Mouse (Mus musculus) limb, embryonic 13.5 days (tissue): ENCODE results near the gene Dnmt1. TPM values are rescaled to one million over a fixed set of nuclear protein-coding genes. Genes with fewer than 3 reads are reported as not detected.

ENCODE experiments used
- ATAC-seq: fragments of 200-750 bp; cut with Nextera tagmentation; 2 replicates; pipeline ENCODE4 v1.8.0; 2017; ENCODE audit warnings: low read depth, moderate number of reproducible peaks, moderate TSS enrichment; ENCODE audit not compliant: low FRiP score
- H3K27ac ChIP-seq: fragments of 300-500 bp; sonication (generic); 2 replicates; pipeline ENCODE4 v1.5.1; 2015; ENCODE audit warnings: inconsistent platforms, mild to moderate bottlenecking, moderate library complexity
- H3K27me3 ChIP-seq: fragments of 300-500 bp; sonication (generic); 2 replicates; pipeline ENCODE4 v1.6.1; 2015; ENCODE audit warnings: mild to moderate bottlenecking, inconsistent platforms
- H3K36me3 ChIP-seq: fragments of 300-500 bp; sonication (generic); 2 replicates; pipeline ENCODE4 v1.6.1; 2015; ENCODE audit warnings: inconsistent platforms, mild to moderate bottlenecking, moderate library complexity
- H3K4me1 ChIP-seq: fragments of 300-500 bp; sonication (generic); 2 replicates; pipeline ENCODE4 v1.6.1; 2015; ENCODE audit warnings: inconsistent platforms
- H3K4me2 ChIP-seq: fragments of 300-500 bp; sonication (generic); replicated peaks from 2 replicates; pipeline ENCODE4 v1.6.1; 2015; ENCODE audit warnings: inconsistent platforms, mild to moderate bottlenecking, moderate library complexity
- H3K4me3 ChIP-seq: fragments of 300-500 bp; sonication (generic); 2 replicates; pipeline ENCODE4 v1.5.1; 2015; ENCODE audit warnings: moderate library complexity, mild to moderate bottlenecking, inconsistent platforms
- H3K9ac ChIP-seq: fragments of 300-500 bp; sonication (generic); 2 replicates; pipeline ENCODE4 v1.6.1; 2015; ENCODE audit warnings: mild to moderate bottlenecking, inconsistent platforms
- H3K9me3 ChIP-seq: fragments of 300-500 bp; sonication (generic); 2 replicates; pipeline ENCODE4 v1.6.1; 2016; ENCODE audit warnings: inconsistent platforms
- WGBS: fragments of 180-500 bp; shearing (Covaris S2); methylation state at CpG from one replicate; pipeline ENCODE4 v1.1.7; 2015; 5-methylcytosine and 5-hydroxymethylcytosine counted together
- polyA plus RNA-seq: library from polyadenylated mRNA; unstranded; fragments of >200 nt; fragmentation: Nextera tagmentation; extraction: Ambion mirVana; gene quantifications from 2 replicates; pipeline ENCODE4 v1.2.1, GENCODE M21; 2015

The Dnmt1 gene
- polyA plus RNA-seq, 1 experiment from 2014 or later: 104 TPM

- Histone ChIP-seq H3K4me1 (peaks cover 7% of the 10 kb centered on the region), H3K36me3 (no peaks in the 10 kb centered on the region), H3K4me2 (no peak overlapping the region), H3K9ac (no peak overlapping the region), H3K27me3 (peaks cover 14% of the 10 kb centered on the region; the same call in 1 of the 2 replicates), H3K27ac (no peak overlapping the region), H3K9me3 (no peaks in the 10 kb centered on the region), H3K4me3 (no peak overlapping the region)
- ATAC-seq: no peak
- 67% methylated on average over 9 of the region's 9 CpGs for WGBS
Observed at GRCm38 (mm10) chr9:20876318-20877117, 83.2 kb downstream of the Dnmt1 start.

- Histone ChIP-seq H3K36me3 (no peaks in the 10 kb centered on the region), H3K27ac (no peak overlapping the region), H3K4me1 (peaks cover 7% of the 10 kb centered on the region), H3K4me2 (no peak overlapping the region), H3K9ac (no peak overlapping the region; the same call in 1 of the 2 replicates), H3K9me3 (no peaks in the 10 kb centered on the region; the same call in 1 of the 2 replicates), H3K4me3 (no peak overlapping the region), H3K27me3 (peaks cover 28% of the 10 kb centered on the region)
- WGBS: 62% methylated on average over 23 of the region's 23 CpGs
- no peak for ATAC-seq
Observed at GRCm38 (mm10) chr9:20875021-20875790, 84.5 kb downstream of the Dnmt1 start.

GRCm38 (mm10) chr9:20873521-20873920 is 86.2 kb downstream of the Dnmt1 start:
- 87% methylated on average over 12 of the region's 12 CpGs for WGBS
- H3K27ac ChIP-seq: no peak overlapping the region
- no peaks in the 10 kb centered on the region; the same call in 1 of the 2 replicates for H3K9me3 ChIP-seq
- H3K36me3 ChIP-seq: no peaks in the 10 kb centered on the region
- H3K4me2 ChIP-seq: no peak overlapping the region
- H3K4me3 ChIP-seq: no peak overlapping the region
- no peak for ATAC-seq
- H3K9ac ChIP-seq: no peak overlapping the region
- peaks cover 44% of the 10 kb centered on the region for H3K27me3 ChIP-seq
- peaks cover 8% of the 10 kb centered on the region for H3K4me1 ChIP-seq

GRCm38 (mm10) chr9:20872991-20873390 is 86.7 kb downstream of the Dnmt1 start:
- ATAC-seq: no peak
- Histone ChIP-seq H3K27ac (no peak overlapping the region), H3K4me2 (no peak overlapping the region), H3K4me3 (no peak overlapping the region), H3K27me3 (peaks cover 50% of the 10 kb centered on the region), H3K36me3 (no peaks in the 10 kb centered on the region), H3K9ac (no peak overlapping the region), H3K9me3 (no peaks in the 10 kb centered on the region; the same call in 1 of the 2 replicates), H3K4me1 (peaks cover 9% of the 10 kb centered on the region; the same call in 1 of the 2 replicates)
- 83% methylated on average over 10 of the region's 10 CpGs for WGBS

DNA sequence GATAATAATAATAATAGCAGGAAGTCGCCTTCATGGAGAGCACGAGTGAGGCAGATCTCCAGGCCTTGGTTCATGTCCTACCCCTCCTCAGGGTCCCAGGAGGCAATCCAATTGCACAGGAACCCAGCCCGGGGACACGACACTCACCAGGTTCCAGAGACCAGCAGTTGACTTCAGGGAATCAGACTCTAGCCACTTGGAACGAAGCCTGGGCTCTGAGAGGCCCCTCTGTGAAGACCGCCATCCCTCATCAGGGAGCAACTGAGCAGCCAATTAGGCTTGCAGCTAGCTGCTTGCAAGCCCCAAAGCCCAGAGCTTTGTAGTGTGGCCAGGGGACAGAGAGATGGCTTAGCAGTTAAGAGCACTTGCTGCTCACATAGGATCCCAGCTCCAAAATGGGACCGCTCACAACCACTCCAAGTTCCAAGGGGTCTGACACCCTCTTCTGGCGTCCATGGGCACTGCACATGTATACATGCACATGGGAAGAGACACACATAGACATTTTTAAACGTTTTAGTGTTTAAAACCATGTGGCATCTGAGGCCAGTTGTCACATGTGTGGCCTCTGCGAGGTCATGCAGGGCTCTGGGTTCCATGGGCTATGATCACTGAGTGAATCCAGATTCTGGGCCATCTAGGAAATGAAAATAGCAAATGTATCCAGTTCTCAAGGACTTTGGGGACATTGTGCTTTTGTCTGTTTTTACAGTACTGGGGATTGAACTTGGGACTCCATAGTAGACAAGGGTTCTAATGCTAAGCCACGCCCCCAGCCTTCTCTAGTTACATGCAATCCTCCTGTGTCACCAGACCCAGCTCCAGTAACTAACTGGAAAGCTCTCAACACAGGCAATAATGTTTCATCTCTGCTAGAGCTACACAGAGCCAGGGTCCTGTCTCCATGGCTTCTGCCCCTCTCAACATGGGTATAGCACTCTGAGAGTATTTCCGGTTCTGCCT is 89.2 kb downstream of the Dnmt1 start:
- Histone ChIP-seq H3K27me3 (peaks cover 73% of the 10 kb centered on the region), H3K9ac (no peak overlapping the region), H3K36me3 (no peaks in the 10 kb centered on the region), H3K27ac (no peak overlapping the region), H3K4me1 (0 out of 2 replicates have a peak, but pooled peaks cover 5% of the 10 kb centered on the region), H3K9me3 (no peaks in the 10 kb centered on the region; the same call in 1 of the 2 replicates), H3K4me3 (no peak overlapping the region), H3K4me2 (no peak overlapping the region)
- 73% methylated on average over 12 of the region's 12 CpGs for WGBS
- ATAC-seq: no peak

- H3K4me1 ChIP-seq: 0 out of 2 replicates have a peak, but pooled peaks cover 5% of the 10 kb centered on the region
- H3K27me3 ChIP-seq: peaks cover 67% of the 10 kb centered on the region
- H3K36me3 ChIP-seq: no peaks in the 10 kb centered on the region
- H3K9me3 ChIP-seq: no peaks in the 10 kb centered on the region; the same call in 1 of the 2 replicates
- 4% methylated on average over 19 of the region's 19 CpGs for WGBS
- H3K4me2 ChIP-seq: peak overlapping the region; percentile 65
- ATAC-seq: no peak
- peak overlapping the region; percentile 60; the same call in 1 of the 2 replicates for H3K9ac ChIP-seq
- no peak overlapping the region for H3K27ac ChIP-seq
- H3K4me3 ChIP-seq: peak overlapping the region; percentile 47
Observed at GRCm38 (mm10) chr9:20869246-20869645, 90.4 kb downstream of the Dnmt1 start.

DNA sequence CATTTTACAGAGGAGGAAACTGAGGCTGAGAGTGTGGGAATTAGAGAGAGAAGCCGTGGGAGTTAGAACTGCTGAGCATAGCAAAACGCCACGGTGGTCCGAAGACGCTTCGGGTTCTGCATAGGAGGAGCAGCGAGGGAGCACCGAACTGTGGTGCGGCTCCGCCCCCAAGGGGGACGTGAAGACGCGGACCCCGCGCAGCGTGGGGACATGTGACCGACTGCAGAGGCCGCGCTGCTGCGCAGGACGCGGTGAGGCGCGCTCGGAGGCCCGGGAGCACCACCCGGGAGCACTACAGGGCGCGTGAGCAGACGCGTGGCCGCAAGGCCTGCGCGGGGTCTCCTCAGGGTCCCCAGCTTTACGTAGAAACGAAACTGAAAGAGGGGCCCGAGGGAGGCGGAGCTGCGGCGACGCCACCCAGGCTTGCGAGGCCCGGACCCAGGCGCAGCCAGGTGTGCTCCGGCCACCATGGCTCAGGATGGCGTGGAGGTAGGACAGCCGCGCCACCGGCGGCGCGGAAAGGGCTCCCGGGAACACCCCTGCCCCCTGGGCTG is 91.2 kb downstream of the Dnmt1 start, which contains the start of gene A230050P20Rik:
TSS of gene A230050P20Rik (plus strand) at position 195 of the 554 bp plus-strand sequence.
- no peak within 1 kb of the TSS for H3K27ac ChIP-seq
- ATAC-seq: peak; percentile 33; the same call in 1 of the 2 replicates
- 0 out of 2 replicates have a peak, but pooled peaks cover 5% of the 10 kb centered on the region for H3K4me1 ChIP-seq
- H3K27me3 ChIP-seq: peaks cover 65% of the 10 kb centered on the region
- H3K36me3 ChIP-seq: no peaks in the 10 kb centered on the region
- 9% methylated on average over 53 of the region's 53 CpGs for WGBS
- H3K4me2 ChIP-seq: peak within 1 kb of the TSS; percentile 65
- H3K9ac ChIP-seq: peak within 1 kb of the TSS; percentile 60
- no peaks in the 10 kb centered on the region; the same call in 1 of the 2 replicates for H3K9me3 ChIP-seq
- H3K4me3 ChIP-seq: peak within 1 kb of the TSS; percentile 47

DNA sequence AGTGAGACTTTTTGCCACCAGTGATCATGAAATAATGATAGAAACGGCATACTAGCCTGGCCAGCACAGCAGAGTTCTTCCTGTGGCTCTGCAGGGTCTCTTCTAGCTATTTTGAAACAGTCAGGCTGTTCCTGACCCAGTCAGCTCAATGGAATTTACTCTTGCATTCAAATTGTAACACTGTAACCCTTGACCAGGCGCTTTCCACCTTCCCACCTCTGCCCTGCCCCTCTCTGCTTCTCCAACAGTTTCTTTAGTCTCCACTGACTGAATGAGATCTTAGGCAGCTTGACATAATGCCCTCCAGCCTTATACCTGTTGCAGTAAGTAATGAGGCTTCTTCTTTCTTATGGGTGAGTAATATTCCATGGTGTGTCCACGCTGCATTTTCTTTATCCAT is 92.8 kb downstream of the Dnmt1 start:
- H3K36me3 ChIP-seq: no peaks in the 10 kb centered on the region
- WGBS: 62% methylated on average over 3 of the region's 3 CpGs
- H3K4me1 ChIP-seq: 0 out of 2 replicates have a peak, but pooled peaks cover 5% of the 10 kb centered on the region
- H3K4me2 ChIP-seq: no peak overlapping the region
- no peak overlapping the region for H3K27ac ChIP-seq
- H3K4me3 ChIP-seq: no peak overlapping the region
- no peaks in the 10 kb centered on the region; the same call in 1 of the 2 replicates for H3K9me3 ChIP-seq
- no peak overlapping the region for H3K9ac ChIP-seq
- ATAC-seq: no peak
- peaks cover 60% of the 10 kb centered on the region for H3K27me3 ChIP-seq

DNA sequence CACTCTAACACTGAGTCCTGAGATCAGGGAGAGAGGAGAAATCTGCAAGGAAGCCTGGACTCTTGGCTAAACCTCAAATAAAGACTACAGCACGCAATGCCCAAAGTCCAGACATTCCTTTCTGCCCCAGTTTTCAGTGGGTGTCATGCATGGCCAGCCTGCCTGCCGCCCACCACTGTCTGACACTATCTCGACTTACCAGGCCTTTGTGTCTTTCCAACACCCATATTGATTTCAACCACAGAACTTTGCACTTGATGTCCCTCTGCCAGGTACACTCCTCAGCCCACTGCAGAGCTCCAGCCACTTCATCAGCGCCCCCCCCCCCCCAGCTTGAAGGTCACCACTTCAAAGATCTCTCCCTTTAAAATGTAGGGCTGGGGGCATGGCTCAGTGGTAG is 97.5 kb downstream of the Dnmt1 start:
- no peak overlapping the region for H3K4me3 ChIP-seq
- no peaks in the 10 kb centered on the region for H3K36me3 ChIP-seq
- no peak overlapping the region for H3K9ac ChIP-seq
- no peak overlapping the region for H3K27ac ChIP-seq
- H3K9me3 ChIP-seq: no peaks in the 10 kb centered on the region
- 59% methylated on average over 4 of the region's 4 CpGs for WGBS
- H3K4me2 ChIP-seq: no peak overlapping the region
- no peak for ATAC-seq
- H3K27me3 ChIP-seq: peaks cover 15% of the 10 kb centered on the region
- no peaks in the 10 kb centered on the region for H3K4me1 ChIP-seq

DNA sequence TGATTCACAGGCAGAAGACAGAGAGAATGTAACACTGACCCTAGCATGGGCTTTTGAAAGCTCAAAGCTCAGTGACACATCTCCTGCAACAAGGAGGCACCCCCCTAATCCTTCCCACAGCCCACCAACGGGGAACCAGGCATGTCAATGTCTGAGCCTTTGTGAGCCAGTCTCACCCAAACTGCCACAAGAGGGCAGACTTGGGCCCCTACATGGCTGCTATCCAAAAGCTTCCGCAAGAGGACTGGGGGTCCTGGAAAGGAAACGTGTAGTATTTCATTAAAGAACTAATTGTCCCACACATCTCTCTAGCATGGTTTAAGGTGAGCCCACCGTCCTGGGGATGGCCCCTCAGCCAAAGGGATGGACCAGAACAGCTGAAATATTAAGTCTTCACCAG is 97.9 kb downstream of the Dnmt1 start:
- Histone ChIP-seq H3K36me3 (no peaks in the 10 kb centered on the region), H3K27me3 (peaks cover 11% of the 10 kb centered on the region), H3K9me3 (no peaks in the 10 kb centered on the region), H3K9ac (no peak overlapping the region), H3K4me2 (no peak overlapping the region), H3K4me1 (no peaks in the 10 kb centered on the region), H3K4me3 (no peak overlapping the region), H3K27ac (no peak overlapping the region)
- ATAC-seq: no peak
- WGBS: 9% methylated on average over 4 of the region's 4 CpGs

DNA sequence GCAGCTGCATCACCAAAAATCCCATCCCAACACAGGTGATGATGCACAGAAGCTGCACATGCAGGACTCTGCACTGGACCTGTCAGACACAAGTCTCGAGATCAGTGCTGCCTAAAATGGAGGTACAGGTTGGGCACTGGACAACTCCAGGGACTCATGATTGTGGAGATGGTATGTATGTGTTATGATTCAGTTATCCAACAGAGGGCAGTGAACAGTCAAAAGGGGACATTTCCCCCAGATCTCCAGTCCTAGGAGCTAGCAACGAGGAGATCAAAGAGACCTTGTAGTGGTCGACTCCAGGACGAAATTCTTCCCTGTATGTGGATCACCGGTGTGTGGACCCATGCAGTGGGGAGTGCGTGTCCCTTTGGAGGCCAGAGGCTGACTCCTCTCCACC is 99.8 kb downstream of the Dnmt1 start:
- Histone ChIP-seq H3K4me2 (no peak overlapping the region), H3K9ac (no peak overlapping the region), H3K9me3 (no peaks in the 10 kb centered on the region), H3K27me3 (no peaks in the 10 kb centered on the region), H3K36me3 (no peaks in the 10 kb centered on the region), H3K4me1 (no peaks in the 10 kb centered on the region), H3K4me3 (no peak overlapping the region), H3K27ac (no peak overlapping the region)
- no peak for ATAC-seq
- WGBS: 45% methylated on average over 6 of the region's 6 CpGs
